Mouse (Mus musculus) forebrain, embryonic 16.5 days (tissue): ENCODE measurements around the gene Tmem260. TPM values are rescaled to one million over a fixed set of nuclear protein-coding genes. Genes with fewer than 3 reads are reported as not detected.

Experiments used
- ATAC-seq: fragments of 200-750 bp; cut with Nextera tagmentation; 2 replicates; pipeline ENCODE4 v1.8.0; 2017; ENCODE audit warnings: mild to moderate bottlenecking, moderate library complexity
- H3K27ac ChIP-seq: fragments of 300-500 bp; sonication (generic); 2 replicates; pipeline ENCODE4 v1.5.1; 2014; ENCODE audit warnings: low read length, control low read depth
- H3K27me3 ChIP-seq: fragments of 300-500 bp; sonication (generic); replicated peaks from 2 replicates; pipeline ENCODE4 v1.6.1; 2014; ENCODE audit warnings: low read length; ENCODE audit not compliant: control insufficient read depth, insufficient read depth
- H3K36me3 ChIP-seq: fragments of 300-500 bp; sonication (generic); 2 replicates; pipeline ENCODE4 v1.6.1; 2014; ENCODE audit not compliant: control insufficient read depth, insufficient read depth
- H3K4me1 ChIP-seq: fragments of 300-500 bp; sonication (generic); replicated peaks from 2 replicates; pipeline ENCODE4 v1.6.1; 2014; ENCODE audit warnings: low read length; ENCODE audit not compliant: control insufficient read depth, insufficient read depth
- H3K4me2 ChIP-seq: fragments of 300-500 bp; sonication (generic); 2 replicates; pipeline ENCODE4 v1.6.1; 2014; ENCODE audit warnings: mild to moderate bottlenecking, low read length, control low read depth
- H3K4me3 ChIP-seq: fragments of 300-500 bp; sonication (generic); replicated peaks from 2 replicates; pipeline ENCODE4 v1.5.1; 2014; ENCODE audit warnings: mild to moderate bottlenecking, low read length, control low read depth
- H3K9ac ChIP-seq: fragments of 300-500 bp; sonication (generic); replicated peaks from 2 replicates; pipeline ENCODE4 v1.6.1; 2014; ENCODE audit warnings: low read depth, low read length, control low read depth
- H3K9me3 ChIP-seq: fragments of 300-500 bp; sonication (generic); 2 replicates; pipeline ENCODE4 v1.6.1; 2016; ENCODE audit warnings: low read length; ENCODE audit not compliant: control insufficient read depth
- WGBS: fragments of 180-500 bp; shearing (Covaris S2); extraction: QIAGEN DNeasy Blood & Tissue Kit; methylation state at CpG from one replicate; pipeline ENCODE4 v1.1.7; 2014; 5-methylcytosine and 5-hydroxymethylcytosine counted together
- polyA plus RNA-seq: library from polyadenylated mRNA; unstranded; fragments of >200 nt; fragmentation: Nextera tagmentation; extraction: Ambion mirVana; gene quantifications from 2 replicates; pipeline ENCODE4 v1.2.1, GENCODE M21; 2015

The Tmem260 gene
- polyA plus RNA-seq, 1 experiment from 2014 or later, result 19.0 TPM

DNA sequence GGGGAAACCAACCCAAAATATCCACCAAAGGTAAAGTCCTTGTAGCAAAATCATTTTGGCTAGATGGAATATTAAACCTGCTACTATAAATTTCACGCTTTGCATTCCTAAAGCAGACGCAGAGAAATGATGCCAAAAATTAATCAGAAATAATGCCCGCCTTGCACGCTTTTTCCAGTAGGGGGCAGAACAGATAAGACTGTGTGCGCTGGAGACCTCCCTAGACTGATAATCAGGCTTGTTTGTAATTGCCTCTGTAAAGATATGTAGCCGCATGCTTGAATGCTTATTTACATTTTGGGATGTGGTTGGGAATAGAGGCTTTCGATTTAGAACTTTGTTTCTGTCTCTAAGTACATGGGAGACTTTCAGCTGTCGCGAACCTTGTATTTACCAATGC lies 78.2 kb downstream of the Tmem260 start:
- no peak overlapping the region for H3K27ac ChIP-seq
- 0 out of 2 replicates have a peak, but pooled peaks cover 3% of the 10 kb centered on the region for H3K27me3 ChIP-seq
- H3K9me3 ChIP-seq, result no peaks in the 10 kb centered on the region
- ATAC-seq, result peak; percentile 84
- no peaks in the 10 kb centered on the region for H3K36me3 ChIP-seq
- H3K9ac ChIP-seq, result no peak overlapping the region
- 0 out of 2 replicates have a peak, but pooled peaks cover 2% of the 10 kb centered on the region for H3K4me1 ChIP-seq
- H3K4me2 ChIP-seq, result no peak overlapping the region
- WGBS, result 35% methylated on average over 9 of the region's 9 CpGs
- no peak overlapping the region for H3K4me3 ChIP-seq

DNA sequence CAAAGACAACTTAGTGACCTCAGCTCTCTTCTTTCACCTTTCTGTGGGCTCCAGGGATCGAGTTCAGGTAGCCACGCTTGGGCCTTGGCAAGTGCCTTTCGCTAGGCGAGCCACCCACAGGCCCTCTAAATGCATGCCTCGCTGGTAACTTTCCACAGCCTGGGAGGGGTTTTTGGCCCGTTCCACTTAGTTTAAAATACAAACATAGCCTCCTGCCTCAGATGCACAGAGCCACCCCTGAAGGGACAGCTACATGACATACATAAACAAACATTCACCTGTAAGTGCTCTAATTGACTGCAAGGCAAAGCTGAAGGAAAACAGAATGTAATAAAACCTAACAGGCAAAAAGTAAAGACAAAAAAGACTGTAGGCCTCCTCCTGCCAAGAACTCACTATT lies 79.1 kb downstream of the Tmem260 start:
- ATAC-seq, result no peak
- no peak overlapping the region for H3K4me3 ChIP-seq
- H3K4me1 ChIP-seq, result 0 out of 2 replicates have a peak, but pooled peaks cover 2% of the 10 kb centered on the region
- H3K27ac ChIP-seq, result no peak overlapping the region
- H3K27me3 ChIP-seq, result 0 out of 2 replicates have a peak, but pooled peaks cover 3% of the 10 kb centered on the region
- H3K9ac ChIP-seq, result no peak overlapping the region
- H3K9me3 ChIP-seq, result no peaks in the 10 kb centered on the region
- H3K4me2 ChIP-seq, result no peak overlapping the region
- WGBS, result 72% methylated on average over 6 of the region's 6 CpGs
- H3K36me3 ChIP-seq, result no peaks in the 10 kb centered on the region

DNA sequence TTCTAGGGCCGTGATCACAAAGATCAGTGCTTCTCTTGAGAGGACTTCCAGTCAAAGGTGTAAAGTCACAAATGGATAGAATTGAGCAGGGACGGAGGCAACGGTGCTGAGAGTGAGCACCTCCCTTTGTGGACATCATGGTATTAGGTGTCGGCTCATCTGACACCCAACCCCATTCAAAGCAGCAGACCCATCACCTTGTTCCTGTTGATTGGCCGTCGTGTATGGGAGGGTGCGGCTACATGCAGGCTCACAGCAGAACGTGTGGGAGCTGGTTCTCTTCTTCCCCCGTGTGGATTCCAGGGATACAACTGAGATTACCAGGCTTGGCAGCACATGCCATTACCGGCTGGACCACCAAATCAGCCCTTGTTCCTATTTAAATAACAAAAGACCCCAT lies 84.7 kb downstream of the Tmem260 start:
- Histone ChIP-seq H3K27me3 (no peaks in the 10 kb centered on the region), H3K27ac (no peak overlapping the region), H3K4me3 (no peak overlapping the region), H3K4me2 (no peak overlapping the region), H3K9me3 (no peaks in the 10 kb centered on the region), H3K4me1 (no peaks in the 10 kb centered on the region), H3K36me3 (no peaks in the 10 kb centered on the region), H3K9ac (no peak overlapping the region)
- ATAC-seq, result no peak
- WGBS, result 72% methylated on average over 10 of the region's 10 CpGs

DNA sequence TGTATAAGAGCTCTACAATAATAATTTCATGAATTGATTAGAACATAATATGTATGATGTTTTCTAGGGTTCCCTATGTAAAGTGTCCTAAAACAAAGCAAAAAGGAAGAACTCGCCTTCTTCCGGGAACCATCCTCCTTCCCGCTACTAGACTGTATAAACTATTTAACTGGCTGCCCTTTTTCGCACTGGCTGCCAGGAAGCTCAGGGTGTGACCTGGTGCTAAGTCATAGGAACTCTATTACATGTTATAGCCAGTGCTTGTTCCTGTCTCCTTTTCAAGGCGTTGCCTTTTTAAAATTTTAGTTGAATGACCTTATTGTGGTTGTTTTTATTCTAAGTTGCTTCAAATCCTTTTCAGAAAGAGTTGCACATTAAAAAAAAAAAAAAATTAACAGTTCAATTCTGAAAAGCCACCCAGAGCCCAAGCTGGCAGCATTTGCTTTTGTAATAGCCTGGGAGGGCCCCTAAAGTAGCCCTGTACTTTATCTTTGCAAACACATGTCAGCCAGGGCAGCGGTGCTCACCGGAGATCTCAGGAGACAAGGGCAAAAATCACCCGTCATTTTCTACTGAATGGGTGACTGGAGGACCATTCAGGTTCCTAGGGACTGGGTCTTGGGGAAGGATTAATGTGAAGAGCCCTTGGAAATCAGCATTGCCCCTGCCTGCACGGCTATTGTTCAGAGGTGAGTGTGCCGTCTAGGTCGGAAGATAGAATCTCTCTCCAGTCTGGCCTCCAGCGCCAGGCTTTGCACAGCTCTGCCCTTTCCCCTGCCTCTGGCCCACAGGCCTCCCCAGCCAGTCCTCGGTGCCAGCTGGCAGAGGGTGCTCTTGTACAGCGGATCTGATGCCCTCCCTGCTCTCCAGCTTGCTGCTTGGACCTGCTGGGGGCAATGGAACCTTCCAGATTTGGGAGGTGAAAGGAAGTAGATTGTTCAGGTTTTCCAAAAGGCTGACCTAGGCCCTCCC lies 92.2 kb downstream of the Tmem260 start:
- Histone ChIP-seq H3K36me3 (no peaks in the 10 kb centered on the region), H3K4me2 (no peak overlapping the region)

DNA sequence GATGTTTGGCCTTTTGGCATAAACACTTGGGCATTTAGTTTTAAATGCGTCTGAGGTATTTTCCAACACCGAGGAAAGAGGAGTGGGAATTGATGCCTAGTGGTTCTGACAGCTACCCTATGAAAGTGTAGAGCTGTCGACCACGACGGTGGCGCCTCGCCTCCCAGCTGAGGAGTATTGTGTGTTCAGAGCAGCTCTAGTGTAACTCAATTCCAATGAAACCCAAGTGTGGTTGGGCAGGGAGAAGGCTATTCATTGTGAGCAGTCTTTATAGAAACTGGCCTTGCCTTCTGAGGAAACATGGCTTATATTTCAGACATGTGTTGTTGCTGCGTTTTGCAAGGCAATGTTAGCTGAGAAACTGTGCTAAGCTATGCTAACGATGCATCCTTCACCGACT lies 99.2 kb downstream of the Tmem260 start:
- Histone ChIP-seq H3K4me1 (no peaks in the 10 kb centered on the region), H3K4me2 (no peak overlapping the region), H3K27ac (no peak overlapping the region), H3K9me3 (no peaks in the 10 kb centered on the region), H3K4me3 (no peak overlapping the region), H3K27me3 (peaks cover 16% of the 10 kb centered on the region), H3K36me3 (no peaks in the 10 kb centered on the region), H3K9ac (no peak overlapping the region)
- no peak for ATAC-seq
- WGBS, result 68% methylated on average over 10 of the region's 10 CpGs

More for the DNA sequence above, 92.2 kb downstream of the Tmem260 start:
- WGBS, result 48% methylated on average over 14 of the region's 14 CpGs
- ATAC-seq, result no peak
- H3K4me3 ChIP-seq, result no peak overlapping the region
- H3K27me3 ChIP-seq, result peaks cover 17% of the 10 kb centered on the region
- H3K9me3 ChIP-seq, result no peaks in the 10 kb centered on the region
- no peak overlapping the region for H3K27ac ChIP-seq
- no peak overlapping the region for H3K9ac ChIP-seq
- H3K4me1 ChIP-seq, result 0 out of 2 replicates have a peak, but pooled peaks cover 4% of the 10 kb centered on the region

DNA sequence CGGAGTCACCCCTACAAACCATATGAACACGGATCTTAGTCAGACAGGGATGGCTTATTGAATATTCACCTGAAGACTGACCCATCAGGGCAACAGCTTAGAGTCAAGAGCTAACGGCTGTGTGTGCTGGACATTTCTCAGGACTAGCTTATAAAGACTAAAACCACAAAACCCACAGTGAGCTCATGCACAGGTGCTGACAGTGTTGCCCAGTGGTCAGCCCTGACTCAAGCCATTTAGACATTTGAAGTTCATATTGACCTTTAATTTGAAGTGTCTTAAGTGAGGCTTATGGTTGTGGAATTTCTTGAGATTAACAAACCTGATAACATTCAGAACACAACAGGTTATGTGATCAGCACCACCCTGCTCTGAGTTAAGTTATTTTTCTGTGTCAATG lies 100.1 kb downstream of the Tmem260 start:
- Histone ChIP-seq H3K36me3 (no peaks in the 10 kb centered on the region), H3K4me3 (no peak overlapping the region), H3K27ac (no peak overlapping the region), H3K9ac (no peak overlapping the region), H3K27me3 (peaks cover 15% of the 10 kb centered on the region), H3K4me1 (no peaks in the 10 kb centered on the region), H3K9me3 (no peaks in the 10 kb centered on the region), H3K4me2 (no peak overlapping the region)
- WGBS, result 91% methylated on average over 3 of the region's 3 CpGs
- ATAC-seq, result no peak

GRCm38 (mm10) chr14:48549703-48550102 lies 103.8 kb downstream of the Tmem260 start:
- Histone ChIP-seq H3K27ac (no peak overlapping the region), H3K4me3 (no peak overlapping the region), H3K27me3 (no peaks in the 10 kb centered on the region), H3K9ac (no peak overlapping the region), H3K4me2 (no peak overlapping the region), H3K4me1 (peaks cover 4% of the 10 kb centered on the region; the same call in 1 of the 2 replicates), H3K36me3 (no peaks in the 10 kb centered on the region), H3K9me3 (no peaks in the 10 kb centered on the region)
- no peak for ATAC-seq
- 87% methylated on average over 7 of the region's 7 CpGs for WGBS

GRCm38 (mm10) chr14:48553216-48553615 lies 107.3 kb downstream of the Tmem260 start:
- H3K4me1 ChIP-seq, result peaks cover 4% of the 10 kb centered on the region; the same call in 1 of the 2 replicates
- WGBS, result 67% methylated on average over 4 of the region's 4 CpGs
- H3K4me2 ChIP-seq, result no peak overlapping the region
- ATAC-seq, result no peak
- H3K36me3 ChIP-seq, result no peaks in the 10 kb centered on the region
- no peaks in the 10 kb centered on the region for H3K9me3 ChIP-seq
- H3K27ac ChIP-seq, result no peak overlapping the region
- H3K4me3 ChIP-seq, result no peak overlapping the region
- no peaks in the 10 kb centered on the region for H3K27me3 ChIP-seq
- H3K9ac ChIP-seq, result no peak overlapping the region

GRCm38 (mm10) chr14:48553754-48554153 lies 107.8 kb downstream of the Tmem260 start:
- ATAC-seq, result no peak
- H3K36me3 ChIP-seq, result no peaks in the 10 kb centered on the region
- peaks cover 4% of the 10 kb centered on the region; the same call in 1 of the 2 replicates for H3K4me1 ChIP-seq
- H3K9ac ChIP-seq, result no peak overlapping the region
- H3K27ac ChIP-seq, result no peak overlapping the region
- no peaks in the 10 kb centered on the region for H3K27me3 ChIP-seq
- H3K9me3 ChIP-seq, result no peaks in the 10 kb centered on the region
- 89% methylated on average over 9 of the region's 9 CpGs for WGBS
- no peak overlapping the region for H3K4me3 ChIP-seq
- no peak overlapping the region for H3K4me2 ChIP-seq
